Mouse (Mus musculus) layer of hippocampus, postnatal 10 days (tissue): Measurements from ENCODE around the gene Cacna2d4. TPM values are rescaled to one million over a fixed set of nuclear protein-coding genes. Genes with fewer than 3 reads are reported as not detected.
"Not testable (repeated sequence)": the region's sequence is repeated elsewhere in the genome, so short reads cannot be mapped to it uniquely, and the experiment has no call there.

Experiments
- DNase-seq, 2 experiments: peaks; one replicate each; pipeline ENCODE4 v3.0.0; 2021; ENCODE audit warnings: low spot score in 2 of 2
- total RNA-seq, 2 experiments: library from RNA; stranded (reverse); gene quantifications; 2 replicates each; pipeline ENCODE4 v1.2.3; 2021

The Cacna2d4 gene
- total RNA-seq, 2 experiments from 2014 or later, result 1.1 to 2.0 TPM

GRCm38 (mm10) chr6:119336124-119336523, 99.8 kb downstream of the Cacna2d4 start:
- DNase-seq, result no peak

GRCm38 (mm10) chr6:119337287-119337686, 101.0 kb downstream of the Cacna2d4 start:
- no peak for DNase-seq

- no peak for DNase-seq
Measured at GRCm38 (mm10) chr6:119338121-119338912, 102.0 kb downstream of the Cacna2d4 start.

GRCm38 (mm10) chr6:119341409-119341808, 105.1 kb downstream of the Cacna2d4 start:
- peak in 1 of 2 experiments; percentile 45 for DNase-seq

GRCm38 (mm10) chr6:119346257-119346656, 109.9 kb downstream of the Cacna2d4 start:
- DNase-seq, result no peak

- DNase-seq, result no peak
Measured at GRCm38 (mm10) chr6:119347813-119348212, 111.5 kb downstream of the Cacna2d4 start.

- peak; percentile 94 to 96 for DNase-seq
Measured at GRCm38 (mm10) chr6:119348234-119348633, 111.9 kb downstream of the Cacna2d4 start.

- DNase-seq, result no peak
Measured at GRCm38 (mm10) chr6:119350703-119351198, 114.4 kb downstream of the Cacna2d4 start.

GRCm38 (mm10) chr6:119351656-119352055, 115.3 kb downstream of the Cacna2d4 start:
- DNase-seq, result no peak

GRCm38 (mm10) chr6:119352501-119352900, 116.2 kb downstream of the Cacna2d4 start:
- DNase-seq, result no peak

- DNase-seq, result no peak
Measured at GRCm38 (mm10) chr6:119358020-119358571, 121.8 kb downstream of the Cacna2d4 start.

- not testable (repeated sequence) for DNase-seq
Measured at GRCm38 (mm10) chr6:119360250-119360649, 123.9 kb downstream of the Cacna2d4 start.

GRCm38 (mm10) chr6:119360925-119361702, 124.8 kb downstream of the Cacna2d4 start:
- DNase-seq, result no peak

- DNase-seq, result no peak
Measured at GRCm38 (mm10) chr6:119363593-119363992, 127.3 kb downstream of the Cacna2d4 start.

- DNase-seq, result not testable (repeated sequence)
Measured at GRCm38 (mm10) chr6:119366800-119367199, 130.5 kb downstream of the Cacna2d4 start.

GRCm38 (mm10) chr6:119367382-119367781, 131.1 kb downstream of the Cacna2d4 start:
- DNase-seq, result no peak

GRCm38 (mm10) chr6:119371624-119372023, 135.3 kb downstream of the Cacna2d4 start:
- no peak for DNase-seq

- no peak for DNase-seq
Measured at GRCm38 (mm10) chr6:119372237-119372636, 135.9 kb downstream of the Cacna2d4 start.

GRCm38 (mm10) chr6:119373000-119373705, 136.8 kb downstream of the Cacna2d4 start:
- DNase-seq, result no peak

- no peak for DNase-seq
Measured at GRCm38 (mm10) chr6:119375035-119375434, 138.7 kb downstream of the Cacna2d4 start.

- no peak for DNase-seq
Measured at GRCm38 (mm10) chr6:119377613-119378012, 141.3 kb downstream of the Cacna2d4 start.
